Mouse (Mus musculus): ENCODE data around the gene Olfr1086. TPM values are rescaled to one million over a fixed set of nuclear protein-coding genes. Genes with fewer than 3 reads are reported as not detected.
"Not testable (repeated sequence)": the region's sequence is repeated elsewhere in the genome, so short reads cannot be mapped to it uniquely, and the experiment has no call there.

Gene Olfr1086
- not detected in 2 replicates for polyA plus RNA-seq (2015; fragmentation: Nextera tagmentation; extraction: Ambion mirVana)

DNA sequence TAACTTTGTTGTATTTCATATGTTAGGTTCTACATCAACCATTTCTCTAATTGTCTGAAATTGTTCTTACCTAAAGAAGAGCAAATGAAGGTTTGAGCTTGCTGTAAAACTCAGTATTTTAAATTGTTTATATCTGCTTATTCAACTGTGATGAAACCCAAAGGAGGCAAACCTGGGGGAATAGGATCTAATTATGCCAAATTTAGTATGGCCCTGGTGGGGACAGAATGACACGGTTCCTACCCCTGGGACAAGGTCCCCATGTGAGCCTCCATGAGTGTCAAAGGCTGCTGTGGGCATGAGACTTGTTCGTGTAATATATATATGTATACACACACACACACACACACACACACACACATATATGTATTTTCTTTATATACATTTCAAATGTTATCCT, at the start of gene Olfr1086:
TSS of gene Olfr1086 (minus strand) at position 101 of the 400 bp plus-strand sequence.
- Histone ChIP-seq H3K27ac (replicated peaks) (no peak within 1 kb of the TSS), H3K4me2 (no peak within 1 kb of the TSS), H3K4me3 (replicated peaks) (no peak within 1 kb of the TSS), H3K27me3 (no peaks in the 10 kb centered on the region), H3K9ac (no peak within 1 kb of the TSS), H3K9me3 (replicated peaks) (no peaks in the 10 kb centered on the region), H3K36me3 (replicated peaks) (no peaks in the 10 kb centered on the region), H3K4me1 (replicated peaks) (no peaks in the 10 kb centered on the region)
- ATAC-seq (ENCODE audit: insufficient read depth) = no peak
- 49% methylated on average over 2 of the region's 2 CpGs for WGBS (ENCODE audit: insufficient replicate concordance)

DNA sequence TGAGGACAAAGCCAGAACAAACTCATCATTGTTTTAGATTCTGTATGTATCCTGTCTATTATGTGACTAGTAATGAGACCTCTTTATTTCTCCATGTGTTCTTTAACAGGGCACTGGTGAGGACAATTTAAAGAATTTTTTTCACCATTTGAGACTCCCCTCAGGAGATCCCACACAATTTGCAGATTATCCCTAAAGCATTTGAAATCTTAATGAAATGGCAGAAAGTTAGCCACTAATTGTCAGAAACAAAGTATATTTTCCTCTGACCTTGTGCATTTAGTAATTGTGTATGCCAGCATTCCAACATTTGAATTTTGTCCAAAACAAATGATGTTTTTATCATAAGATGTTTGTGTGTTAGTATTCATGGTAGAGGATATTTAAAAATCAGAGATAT, 18.4 kb upstream of the Olfr1086 start, which contains the start of gene Olfr1087:
TSS of gene Olfr1087 (minus strand) at position 101 of the 400 bp plus-strand sequence.
- Histone ChIP-seq H3K27me3 (no peaks in the 10 kb centered on the region), H3K9me3 (replicated peaks) (no peaks in the 10 kb centered on the region), H3K27ac (replicated peaks) (no peak within 1 kb of the TSS), H3K36me3 (replicated peaks) (no peaks in the 10 kb centered on the region), H3K4me3 (replicated peaks) (no peak within 1 kb of the TSS), H3K4me1 (replicated peaks) (no peaks in the 10 kb centered on the region), H3K4me2 (no peak within 1 kb of the TSS), H3K9ac (no peak within 1 kb of the TSS)
- no peak for ATAC-seq (ENCODE audit: insufficient read depth)

DNA sequence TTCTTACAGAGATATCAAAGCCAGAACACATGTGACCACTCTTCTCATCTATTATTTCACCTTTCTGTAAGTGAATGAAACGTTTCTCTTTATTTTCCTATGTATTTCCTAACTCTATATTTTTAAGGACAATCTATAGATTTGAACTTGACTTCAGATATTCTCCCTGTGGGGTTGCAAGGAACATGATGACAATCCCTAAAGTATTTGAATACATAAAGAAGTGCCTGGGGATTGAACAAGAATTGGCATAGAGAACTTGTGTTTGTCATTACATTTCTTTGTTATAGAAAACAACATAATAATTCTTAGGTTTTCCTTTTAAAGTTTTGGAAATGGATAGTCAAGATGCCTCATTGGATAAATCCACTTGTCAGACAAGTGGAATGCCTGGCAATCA, 18.0 kb downstream of the Olfr1086 start, which contains the start of gene Olfr1085:
TSS of gene Olfr1085 (minus strand) at position 101 of the 400 bp plus-strand sequence.
- Histone ChIP-seq H3K27ac (replicated peaks) (no peak within 1 kb of the TSS), H3K9ac (no peak within 1 kb of the TSS), H3K4me2 (no peak within 1 kb of the TSS), H3K4me3 (replicated peaks) (no peak within 1 kb of the TSS), H3K4me1 (replicated peaks) (no peaks in the 10 kb centered on the region), H3K36me3 (replicated peaks) (no peaks in the 10 kb centered on the region), H3K27me3 (no peaks in the 10 kb centered on the region), H3K9me3 (replicated peaks) (no peaks in the 10 kb centered on the region)
- no peak for ATAC-seq (ENCODE audit: insufficient read depth)
- 9% methylated on average over 1 of the region's 1 CpGs for WGBS (ENCODE audit: insufficient replicate concordance)

DNA sequence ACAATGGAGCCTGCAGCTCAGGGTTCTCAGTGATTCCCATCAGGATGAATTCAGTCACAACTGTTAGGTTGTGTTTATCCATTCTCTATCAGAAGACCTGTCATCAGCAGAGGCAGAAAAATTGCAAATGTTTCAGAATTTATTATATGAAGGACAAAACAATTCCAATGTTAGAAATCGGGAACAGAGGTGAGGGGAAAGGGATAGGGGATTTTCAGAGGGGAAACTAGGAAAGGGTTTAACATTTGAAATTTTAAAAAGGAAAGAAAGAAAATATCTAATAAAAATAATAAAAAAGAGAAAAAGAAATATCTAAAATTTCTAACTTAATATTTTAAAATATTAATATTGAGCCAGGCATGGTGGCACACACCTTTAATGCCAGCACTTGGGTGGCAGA, 40.3 kb downstream of the Olfr1086 start, which contains the start of gene Olfr1084:
TSS of gene Olfr1084 (minus strand) at position 101 of the 400 bp plus-strand sequence.
- not testable (repeated sequence) for H3K4me3 ChIP-seq (replicated peaks); H3K4me2 ChIP-seq; H3K27ac ChIP-seq (replicated peaks); H3K9ac ChIP-seq; H3K27me3 ChIP-seq; H3K36me3 ChIP-seq (replicated peaks); H3K4me1 ChIP-seq (replicated peaks); ATAC-seq (ENCODE audit: insufficient read depth); H3K9me3 ChIP-seq (replicated peaks)
- 62% methylated on average over 1 of the region's 1 CpGs for WGBS (ENCODE audit: insufficient replicate concordance)

Other genes with a start within 250 kb of the Olfr1086 start
- gene Olfr1065, start 229.5 kb downstream of the Olfr1086 start, polyA plus RNA-seq (2015; fragmentation: Nextera tagmentation; extraction: Ambion mirVana) = not detected in 2 replicates
- not detected in 2 replicates for gene Olfr1066, start 223.8 kb downstream of the Olfr1086 start, polyA plus RNA-seq (2015; fragmentation: Nextera tagmentation; extraction: Ambion mirVana)
- not detected in 2 replicates for gene Olfr228, start 192.7 kb downstream of the Olfr1086 start, polyA plus RNA-seq (2015; fragmentation: Nextera tagmentation; extraction: Ambion mirVana)
- not detected in 2 replicates for gene Olfr1076, start 171.6 kb downstream of the Olfr1086 start, polyA plus RNA-seq (2015; fragmentation: Nextera tagmentation; extraction: Ambion mirVana)
- not detected in 2 replicates for gene Olfr1079, start 137.6 kb downstream of the Olfr1086 start, polyA plus RNA-seq (2015; fragmentation: Nextera tagmentation; extraction: Ambion mirVana)
- not detected in 2 replicates for gene Olfr1080, start 121.9 kb downstream of the Olfr1086 start, polyA plus RNA-seq (2015; fragmentation: Nextera tagmentation; extraction: Ambion mirVana)
- gene Olfr1082, start 81.1 kb downstream of the Olfr1086 start, polyA plus RNA-seq (2015; fragmentation: Nextera tagmentation; extraction: Ambion mirVana) = not detected in 2 replicates
- not detected in 2 replicates for gene Olfr1084, start 40.4 kb downstream of the Olfr1086 start, polyA plus RNA-seq (2015; fragmentation: Nextera tagmentation; extraction: Ambion mirVana)
- gene Olfr1085, start 18.1 kb downstream of the Olfr1086 start, polyA plus RNA-seq (2015; fragmentation: Nextera tagmentation; extraction: Ambion mirVana) = not detected in 2 replicates
- not detected in 2 replicates for gene Olfr1087, start 18.3 kb upstream of the Olfr1086 start, polyA plus RNA-seq (2015; fragmentation: Nextera tagmentation; extraction: Ambion mirVana)
- gene Olfr1089, start 53.6 kb upstream of the Olfr1086 start, polyA plus RNA-seq (2015; fragmentation: Nextera tagmentation; extraction: Ambion mirVana) = not detected in 2 replicates
- not detected in 2 replicates for gene Olfr1090, start 78.9 kb upstream of the Olfr1086 start, polyA plus RNA-seq (2015; fragmentation: Nextera tagmentation; extraction: Ambion mirVana)
- not detected in 2 replicates for gene Olfr1093, start 102.4 kb upstream of the Olfr1086 start, polyA plus RNA-seq (2015; fragmentation: Nextera tagmentation; extraction: Ambion mirVana)
- not detected in 2 replicates for gene Olfr141, start 129.9 kb upstream of the Olfr1086 start, polyA plus RNA-seq (2015; fragmentation: Nextera tagmentation; extraction: Ambion mirVana)
- not detected in 2 replicates for gene Olfr1094, start 144.6 kb upstream of the Olfr1086 start, polyA plus RNA-seq (2015; fragmentation: Nextera tagmentation; extraction: Ambion mirVana)
- not detected in 2 replicates for gene Olfr1095, start 171.6 kb upstream of the Olfr1086 start, polyA plus RNA-seq (2015; fragmentation: Nextera tagmentation; extraction: Ambion mirVana)
- gene Gm13723, start 194.7 kb upstream of the Olfr1086 start, polyA plus RNA-seq (2015; fragmentation: Nextera tagmentation; extraction: Ambion mirVana) = not detected in 2 replicates
- gene Olfr1097, start 212.1 kb upstream of the Olfr1086 start, polyA plus RNA-seq (2015; fragmentation: Nextera tagmentation; extraction: Ambion mirVana) = not detected in 2 replicates
- gene Olfr1098, start 244.5 kb upstream of the Olfr1086 start, polyA plus RNA-seq (2015; fragmentation: Nextera tagmentation; extraction: Ambion mirVana) = not detected in 2 replicates

Data from liver, embryonic 15.5 days (tissue).